ENCODE assay signal across 14 mouse cellular contexts in genomic region chr6:43360214-43360613, GRCm38 (mm10). TPM values are rescaled to one million over a fixed set of nuclear protein-coding genes. Genes with fewer than 3 reads are reported as not detected.
"Had no signal": no experiment of that assay in that cellular context is flagged by ENCODE, and none has a peak within 500 bp of the region (broad histone marks: within the 10 kb centered on the region; RNA-seq: fewer than 3 reads in every experiment).

No protein-coding gene starts in this region.

- H3K36me3 ChIP-seq: liver, embryonic 15.5 days; neural tube, embryonic 12.5 days had no signal

- DNase-seq: kidney, postnatal 10 days; kidney, postnatal 4 days; lung, adult 2 months; lung, postnatal 36 days; midbrain, embryonic 14.5 days; thymus, postnatal 4 days had no signal

- H3K27ac ChIP-seq: layer of hippocampus, adult 2 months; liver, embryonic 15.5 days; neural tube, embryonic 12.5 days; stomach, postnatal 0 days had no signal

- H3K4me1 ChIP-seq: liver, embryonic 15.5 days; neural tube, embryonic 12.5 days had no signal

- H3K4me3 ChIP-seq: layer of hippocampus, adult 2 months; liver, embryonic 15.5 days; myocyte; neural tube, embryonic 12.5 days had no signal

- H3K9me3 ChIP-seq: liver, embryonic 15.5 days; neural tube, embryonic 12.5 days had no signal

- H3K27me3 ChIP-seq: liver, embryonic 15.5 days; neural tube, embryonic 12.5 days had no signal

RNA-seq across cellular contexts. Expression of gene Nobox, which starts 50.9 kb away (rescaled TPM):
- polyA plus RNA-seq: kidney, embryonic 14.5 days; liver, embryonic 11.5 days; liver, embryonic 15.5 days; lung, postnatal 0 days; midbrain, embryonic 14.5 days; myocyte; neural tube, embryonic 12.5 days; stomach, postnatal 0 days had no signal
